Mouse (Mus musculus): ENCODE measurements around the gene Cntn2.

Gene Cntn2

GRCm38 (mm10) chr1:132557901-132558631, 15.0 kb upstream of the Cntn2 start:
- in situ Hi-C loops (cut with MseI, MboI), result no loop called here

GRCm38 (mm10) chr1:132543789-132544188, 733 bp upstream of the Cntn2 start:
- in situ Hi-C loops (cut with MseI, MboI), result no loop called here

GRCm38 (mm10) chr1:132541824-132542599, 1.0 kb downstream of the Cntn2 start:
- in situ Hi-C loops (cut with MseI, MboI), result no loop called here

GRCm38 (mm10) chr1:132541171-132541823, 1.8 kb downstream of the Cntn2 start:
- in situ Hi-C loops (cut with MseI, MboI), result no loop called here

GRCm38 (mm10) chr1:132540701-132541100, 2.4 kb downstream of the Cntn2 start:
- in situ Hi-C loops (cut with MseI, MboI), result no loop called here

- in situ Hi-C loops (cut with MseI, MboI), result no loop called here
Observed at GRCm38 (mm10) chr1:132537736-132538135, 5.3 kb downstream of the Cntn2 start.

GRCm38 (mm10) chr1:132536416-132536815, 6.6 kb downstream of the Cntn2 start:
- in situ Hi-C loops (cut with MseI, MboI), result no loop called here

GRCm38 (mm10) chr1:132535541-132535940, 7.5 kb downstream of the Cntn2 start:
- in situ Hi-C loops (cut with MseI, MboI), result no loop called here

- in situ Hi-C loops (cut with MseI, MboI), result no loop called here
Observed at GRCm38 (mm10) chr1:132533840-132534239, 9.2 kb downstream of the Cntn2 start.

- in situ Hi-C loops (cut with MseI, MboI), result no loop called here
Observed at GRCm38 (mm10) chr1:132532521-132532920, 10.5 kb downstream of the Cntn2 start.

GRCm38 (mm10) chr1:132530631-132531191, 12.3 kb downstream of the Cntn2 start:
- in situ Hi-C loops (cut with MseI, MboI), result no loop called here

GRCm38 (mm10) chr1:132528647-132529334, 14.3 kb downstream of the Cntn2 start:
- in situ Hi-C loops (cut with MseI, MboI), result loop anchor here (5.0 kb wide), 2 partner anchors 64 to 69 kb away; no protein-coding TSS in a partner anchor

- in situ Hi-C loops (cut with MseI, MboI), result loop anchor here (5.0 kb wide), 2 partner anchors 64 to 69 kb away; no protein-coding TSS in a partner anchor
Observed at GRCm38 (mm10) chr1:132528071-132528470, 15.0 kb downstream of the Cntn2 start.

GRCm38 (mm10) chr1:132525832-132526231, 17.2 kb downstream of the Cntn2 start:
- in situ Hi-C loops (cut with MseI, MboI), result loop anchor here (5.0 kb wide), 2 partner anchors 66 to 71 kb away; no protein-coding TSS in a partner anchor

GRCm38 (mm10) chr1:132523920-132524319, 19.1 kb downstream of the Cntn2 start:
- in situ Hi-C loops (cut with MseI, MboI), result no loop called here

- in situ Hi-C loops (cut with MseI, MboI), result no loop called here
Observed at GRCm38 (mm10) chr1:132523048-132523447, 20.0 kb downstream of the Cntn2 start.

GRCm38 (mm10) chr1:132520764-132521163, 22.3 kb downstream of the Cntn2 start:
- in situ Hi-C loops (cut with MseI, MboI), result no loop called here

GRCm38 (mm10) chr1:132519734-132520133, 23.3 kb downstream of the Cntn2 start:
- in situ Hi-C loops (cut with MseI, MboI), result no loop called here

GRCm38 (mm10) chr1:132518621-132519020, 24.4 kb downstream of the Cntn2 start:
- in situ Hi-C loops (cut with MseI, MboI), result no loop called here

- in situ Hi-C loops (cut with MseI, MboI), result no loop called here
Observed at GRCm38 (mm10) chr1:132516776-132517175, 26.3 kb downstream of the Cntn2 start.

- in situ Hi-C loops (cut with MseI, MboI), result no loop called here
Observed at GRCm38 (mm10) chr1:132515339-132515738, 27.7 kb downstream of the Cntn2 start.
